ENCODE assay signal across 8 mouse cellular contexts in genomic region chr10:117209469-117209938, GRCm38 (mm10). TPM values are rescaled to one million over a fixed set of nuclear protein-coding genes. Genes with fewer than 3 reads are reported as not detected.
DNase-seq lines count a peak whose midpoint lies in the region; ATAC-seq lines count a peak whose summit lies in the region.

No protein-coding gene starts in this region.

- no peaks in the 10 kb centered on the region for H3K27me3 ChIP-seq in embryonic facial prominence, embryonic 13.5 days
- no peaks in the 10 kb centered on the region for H3K27me3 ChIP-seq in hindbrain, embryonic 11.5 days (ENCODE audit: control insufficient read depth, insufficient read depth, low read length)
- H3K27me3 ChIP-seq in limb, embryonic 13.5 days = no peaks in the 10 kb centered on the region
- H3K27me3 ChIP-seq in midbrain, embryonic 15.5 days (replicated peaks) = no peaks in the 10 kb centered on the region

- no peaks in the 10 kb centered on the region for H3K9me3 ChIP-seq in embryonic facial prominence, embryonic 13.5 days
- no peaks in the 10 kb centered on the region for H3K9me3 ChIP-seq in hindbrain, embryonic 11.5 days (ENCODE audit: control insufficient read depth, low read length)
- H3K9me3 ChIP-seq in limb, embryonic 13.5 days = 0 out of 2 replicates have a peak, but pooled peaks cover 3% of the 10 kb centered on the region
- H3K9me3 ChIP-seq in midbrain, embryonic 15.5 days = no peaks in the 10 kb centered on the region

- H3K36me3 ChIP-seq in embryonic facial prominence, embryonic 13.5 days = peaks cover 17% of the 10 kb centered on the region
- 0 out of 2 replicates have a peak, but pooled peaks cover under 1% of the 10 kb centered on the region for H3K36me3 ChIP-seq in hindbrain, embryonic 11.5 days (ENCODE audit: control insufficient read depth, insufficient read depth, low read length)
- peaks cover 24% of the 10 kb centered on the region for H3K36me3 ChIP-seq in limb, embryonic 13.5 days
- peaks cover 1% of the 10 kb centered on the region; the same call in 1 of the 2 replicates for H3K36me3 ChIP-seq in midbrain, embryonic 15.5 days (replicated peaks)

- H3K4me2 ChIP-seq in embryonic facial prominence, embryonic 13.5 days = peak overlapping the region; percentile 57
- H3K4me2 ChIP-seq in hindbrain, embryonic 11.5 days (replicated peaks; ENCODE audit: low read depth, low read length) = peak overlapping the region; percentile 28; the same call in 1 of the 2 replicates
- peak overlapping the region; percentile 58 for H3K4me2 ChIP-seq in limb, embryonic 13.5 days (replicated peaks)
- peak overlapping the region; percentile 47 for H3K4me2 ChIP-seq in midbrain, embryonic 15.5 days

- 15% methylated on average over 11 of the region's 11 CpGs for WGBS in embryonic facial prominence, embryonic 13.5 days
- 30% methylated on average over 11 of the region's 11 CpGs for WGBS in hindbrain, embryonic 11.5 days
- 9% methylated on average over 11 of the region's 11 CpGs for WGBS in limb, embryonic 13.5 days
- WGBS in midbrain, embryonic 15.5 days = 11% methylated on average over 11 of the region's 11 CpGs

- H3K4me3 ChIP-seq in embryonic facial prominence, embryonic 13.5 days = peak overlapping the region; percentile 37
- no peak overlapping the region for H3K4me3 ChIP-seq in hindbrain, embryonic 11.5 days (ENCODE audit: low read depth, low read length)
- peak overlapping the region; percentile 35 for H3K4me3 ChIP-seq in limb, embryonic 13.5 days
- peak overlapping the region; percentile 24 for H3K4me3 ChIP-seq in midbrain, embryonic 15.5 days

- H3K9ac ChIP-seq in embryonic facial prominence, embryonic 13.5 days = peak overlapping the region; percentile 55
- no peak overlapping the region for H3K9ac ChIP-seq in hindbrain, embryonic 11.5 days (ENCODE audit: low read depth, low read length)
- H3K9ac ChIP-seq in limb, embryonic 13.5 days = no peak overlapping the region
- no peak overlapping the region for H3K9ac ChIP-seq in midbrain, embryonic 15.5 days

- DNase-seq in layer of hippocampus, postnatal 10 days (ENCODE audit: low spot score in 2 of 2) = peak; percentile 24 to 43
- DNase-seq in layer of hippocampus, adult 9-11 months = no peak
- peak; percentile 82 for DNase-seq in adipocyte (ENCODE audit: low spot score)
- DNase-seq in hindbrain, embryonic 11.5 days (ENCODE audit: low spot score) = peak; percentile 78
- peak; percentile 27 to 40 for DNase-seq in thymus, postnatal 36 days

- no peak for ATAC-seq in embryonic facial prominence, embryonic 13.5 days (ENCODE audit: insufficient number of reproducible peaks, insufficient read depth, low FRiP score, low TSS enrichment, low read depth)
- peak; percentile 65; the same call in 1 of the 2 replicates for ATAC-seq in hindbrain, embryonic 11.5 days (ENCODE audit: low FRiP score)
- ATAC-seq in limb, embryonic 13.5 days (ENCODE audit: low FRiP score, low read depth) = peak; percentile 54; the same call in 1 of the 2 replicates
- ATAC-seq in midbrain, embryonic 15.5 days (replicated peaks) = peak; percentile 81

- no peaks in the 10 kb centered on the region for H3K4me1 ChIP-seq in embryonic facial prominence, embryonic 13.5 days
- no peaks in the 10 kb centered on the region for H3K4me1 ChIP-seq in hindbrain, embryonic 11.5 days (replicated peaks; ENCODE audit: control insufficient read depth, insufficient read depth, low read length)
- peaks cover 8% of the 10 kb centered on the region; the same call in 1 of the 2 replicates for H3K4me1 ChIP-seq in limb, embryonic 13.5 days
- H3K4me1 ChIP-seq in midbrain, embryonic 15.5 days = peaks cover 3% of the 10 kb centered on the region; the same call in 1 of the 2 replicates

- no peak overlapping the region for H3K27ac ChIP-seq in embryonic facial prominence, embryonic 13.5 days
- H3K27ac ChIP-seq in hindbrain, embryonic 11.5 days (ENCODE audit: low read depth, low read length) = no peak overlapping the region
- no peak overlapping the region for H3K27ac ChIP-seq in limb, embryonic 13.5 days
- H3K27ac ChIP-seq in midbrain, embryonic 15.5 days = no peak overlapping the region

RNA-seq across cellular contexts. Expression of gene Yeats4, which starts 14.8 kb away (rescaled TPM):
- total RNA-seq in layer of hippocampus, postnatal 10 days (2021) = 10 to 100 TPM; 50.6 to 57.3 TPM
- polyA plus RNA-seq in embryonic facial prominence, embryonic 13.5 days (2015; fragmentation: Nextera tagmentation; extraction: Ambion mirVana) = 80.0 and 87.4 TPM in 2 replicates
- polyA plus RNA-seq in hindbrain, embryonic 11.5 days (2014; fragmentation: Nextera tagmentation; extraction: Ambion mirVana) = 141 and 146 TPM in 2 replicates
- 72.5 and 89.3 TPM in 2 replicates for polyA plus RNA-seq in limb, embryonic 13.5 days (2015; fragmentation: Nextera tagmentation; extraction: Ambion mirVana)
- 111 and 116 TPM in 2 replicates for polyA plus RNA-seq in midbrain, embryonic 15.5 days (2015; fragmentation: Nextera tagmentation; extraction: Ambion mirVana)

RNA-seq across cellular contexts. Expression of gene 9530003J23Rik, which starts 29.0 kb away (rescaled TPM):
- not detected for total RNA-seq in layer of hippocampus, postnatal 10 days (2021)
- not detected in 2 replicates for polyA plus RNA-seq in embryonic facial prominence, embryonic 13.5 days (2015; fragmentation: Nextera tagmentation; extraction: Ambion mirVana)
- not detected in 2 replicates for polyA plus RNA-seq in hindbrain, embryonic 11.5 days (2014; fragmentation: Nextera tagmentation; extraction: Ambion mirVana)
- not detected in 2 replicates for polyA plus RNA-seq in limb, embryonic 13.5 days (2015; fragmentation: Nextera tagmentation; extraction: Ambion mirVana)
- not detected in 2 replicates for polyA plus RNA-seq in midbrain, embryonic 15.5 days (2015; fragmentation: Nextera tagmentation; extraction: Ambion mirVana)
